Mouse (Mus musculus): ENCODE results near the gene Slc7a8.

DNA sequence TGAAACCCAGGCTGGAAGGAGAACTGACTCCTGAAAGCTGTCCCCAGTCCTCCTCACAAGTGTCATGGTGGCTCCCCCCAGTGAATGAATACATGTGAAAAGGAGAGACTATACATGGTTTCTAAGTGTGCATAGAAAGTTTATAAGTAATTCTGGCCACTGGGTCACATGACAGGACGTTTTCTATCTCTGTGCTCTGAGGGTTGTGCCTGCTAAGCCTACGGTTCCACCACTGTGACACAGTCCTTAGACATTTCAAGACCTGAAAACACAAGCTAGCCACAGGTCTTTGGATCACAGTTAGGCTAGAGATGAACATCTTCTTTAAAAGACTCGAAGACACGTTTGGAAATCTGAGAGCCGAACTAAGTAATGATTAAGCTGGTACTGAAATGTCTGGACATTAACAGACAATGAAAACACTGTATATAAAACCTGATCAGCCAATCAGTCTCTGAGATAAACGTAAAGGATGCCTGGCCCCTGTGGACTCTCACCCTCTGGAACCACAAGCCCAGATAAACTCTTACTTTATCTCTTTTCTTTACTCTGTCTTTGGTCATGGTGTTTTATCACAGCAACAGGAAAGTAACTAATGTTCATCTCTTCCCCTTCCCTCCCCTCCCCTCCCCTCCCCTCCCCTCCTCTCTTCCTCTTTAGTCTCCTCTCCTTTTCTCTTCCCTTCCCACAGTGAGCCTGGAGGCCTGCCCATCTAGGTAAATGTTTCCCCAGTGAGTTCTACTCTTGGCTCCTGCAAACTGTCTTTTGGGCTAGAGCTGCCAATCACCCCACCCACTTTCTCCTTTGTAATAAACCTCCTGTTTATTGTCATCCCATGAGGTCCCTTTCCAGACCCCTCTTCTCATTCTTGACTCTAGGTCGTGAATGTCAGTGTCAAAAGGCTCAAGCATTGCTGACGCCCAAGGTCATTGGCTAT is 12.4 kb upstream of the Slc7a8 start:
- TF ChIP-seq CTCF (IDR thresholded peaks at IDR 0.05; ENCODE audit: borderline replicate concordance, insufficient read depth, low read length) (no peak), POLR2A (IDR thresholded peaks at IDR 0.05; ENCODE audit: low read depth, low read length) (no peak)
